In genomic region chr4:124663034-124663433, GRCm38 (mm10) we compare ENCODE assay signal across 12 mouse cellular contexts. TPM values are rescaled to one million over a fixed set of nuclear protein-coding genes. Genes with fewer than 3 reads are reported as not detected.
DNase-seq lines count a peak whose midpoint lies in the region; TF ChIP-seq lines count a peak whose summit lies in the region.
"Had no signal": no experiment of that assay in that cellular context is flagged by ENCODE, and none has a peak within 500 bp of the region (broad histone marks: within the 10 kb centered on the region; RNA-seq: fewer than 3 reads in every experiment).

No protein-coding gene starts in this region.

- no peaks in the 10 kb centered on the region for H3K9me3 ChIP-seq in ES-Bruce4 (replicated peaks; ENCODE audit: control insufficient read depth, insufficient read depth, low read length, poor library complexity, severe bottlenecking)
- H3K9me3 ChIP-seq: limb, embryonic 12.5 days had no signal

- no peak overlapping the region for H3K4me3 ChIP-seq in left cerebral cortex, adult 2 months
- no peak overlapping the region for H3K4me3 ChIP-seq in ES-Bruce4 (ENCODE audit: low read depth, low read length)
- H3K4me3 ChIP-seq: limb, embryonic 12.5 days had no signal

- no peak overlapping the region for H3K9ac ChIP-seq in ES-Bruce4 (ENCODE audit: low read depth, poor library complexity, severe bottlenecking)
- H3K9ac ChIP-seq: hindbrain, embryonic 14.5 days; limb, embryonic 12.5 days had no signal

- peak; percentile 34 for TF ChIP-seq CTCF in left cerebral cortex, adult 2 months (IDR thresholded peaks at IDR 0.05)
- peak; percentile 52 for TF ChIP-seq CTCF in ES-Bruce4 (IDR thresholded peaks at IDR 0.05; ENCODE audit: low read depth, low read length)

- peaks cover 12% of the 10 kb centered on the region for H3K27me3 ChIP-seq in ES-Bruce4 (ENCODE audit: control insufficient read depth, insufficient read depth, low read length, poor library complexity, severe bottlenecking)

- DNase-seq in embryo, embryonic 11 days: peak; percentile 47
- DNase-seq in embryo, embryonic 10 days (ENCODE audit: low spot score): no peak
- DNase-seq in left cerebral cortex, adult 2 months (ENCODE audit: extremely low spot score in 1 of 2, low spot score in 2 of 2): no peak
- no peak for DNase-seq in left cerebral cortex, postnatal 4 days
- DNase-seq in lung, postnatal 36 days: peak; percentile 40
- DNase-seq in heart, adult 9 months (ENCODE audit: low spot score in 2 of 2): no peak
- DNase-seq in heart, postnatal 25 days (ENCODE audit: low spot score): no peak
- DNase-seq: heart, adult 18-20 months had no signal

- no peak for TF ChIP-seq EP300 in ES-Bruce4 (IDR thresholded peaks at IDR 0.05; ENCODE audit: insufficient read depth, low read depth, low read length)

- TF ChIP-seq POLR2A in ES-Bruce4 (IDR thresholded peaks at IDR 0.05; ENCODE audit: insufficient read depth, low read length): no peak

- H3K4me1 ChIP-seq in ES-Bruce4 (ENCODE audit: control insufficient read depth, insufficient read depth, low read length): no peaks in the 10 kb centered on the region

- intact Hi-C loops in left cerebral cortex, adult 2 months (cut with DNase I): loop anchor here (5.0 kb wide), 2 partner anchors 166 to 716 kb away; no protein-coding TSS in a partner anchor
- intact Hi-C loops in left cerebral cortex, postnatal 4 days (cut with DNase I): loop anchor here (5.0 to 10.0 kb wide), 2 partner anchors 438 to 706 kb away; no protein-coding TSS in a partner anchor
- intact Hi-C loops in heart, postnatal 25 days (cut with DNase I): loop anchor here (5.0 kb wide), 2 partner anchors 521 to 706 kb away; no protein-coding TSS in a partner anchor

- 0 out of 2 replicates have a peak, but pooled peaks cover 3% of the 10 kb centered on the region for H3K36me3 ChIP-seq in ES-Bruce4 (ENCODE audit: control insufficient read depth, insufficient read depth, low read length, poor library complexity, severe bottlenecking)
- H3K36me3 ChIP-seq: limb, embryonic 12.5 days had no signal

- H3K27ac ChIP-seq in left cerebral cortex, adult 2 months: no peak overlapping the region
- H3K27ac ChIP-seq in ES-Bruce4 (ENCODE audit: insufficient read depth, low read length): no peak overlapping the region
- H3K27ac ChIP-seq: hindbrain, embryonic 14.5 days; limb, embryonic 12.5 days had no signal

RNA-seq across cellular contexts. Expression of gene Pou3f1, which starts 6.4 kb away (rescaled TPM):
- 10 to 100 TPM; 16.9 to 18.8 TPM for total RNA-seq in left cerebral cortex, adult 2 months (2021)
- 10 to 100 TPM; 42.4 to 52.0 TPM for total RNA-seq in left cerebral cortex, postnatal 4 days (2021)
- polyA plus RNA-seq in ES-Bruce4 (2011; ENCODE audit: insufficient read depth, insufficient read length, low read depth, missing spikeins): 12.8 and 14.9 TPM in 2 replicates
- under 1 TPM; 0.08 to 0.14 TPM for total RNA-seq in heart, postnatal 25 days (2021)

RNA-seq across cellular contexts. Expression of gene Utp11, which starts 30.4 kb away (rescaled TPM):
- 10 to 100 TPM; 13.3 to 15.7 TPM for total RNA-seq in left cerebral cortex, adult 2 months (2021)
- total RNA-seq in left cerebral cortex, postnatal 4 days (2021): 10 to 100 TPM; 16.5 to 20.2 TPM
- 56.9 and 60.4 TPM in 2 replicates for polyA plus RNA-seq in ES-Bruce4 (2011; ENCODE audit: insufficient read depth, insufficient read length, low read depth, missing spikeins)
- total RNA-seq in heart, postnatal 25 days (2021): 10 to 100 TPM; 10.8 to 13.2 TPM

RNA-seq across cellular contexts. Expression of gene Fhl3, which starts 37.5 kb away (rescaled TPM):
- total RNA-seq in left cerebral cortex, adult 2 months (2021): 1 to 10 TPM; 1.4 to 2.2 TPM
- 1 to 10 TPM; 4.3 to 4.9 TPM for total RNA-seq in left cerebral cortex, postnatal 4 days (2021)
- 11.4 and 14.0 TPM in 2 replicates for polyA plus RNA-seq in ES-Bruce4 (2011; ENCODE audit: insufficient read depth, insufficient read length, low read depth, missing spikeins)
- 10 to 100 TPM; 12.7 to 14.2 TPM for total RNA-seq in heart, postnatal 25 days (2021)

RNA-seq across cellular contexts. Expression of gene Sf3a3, which starts 51.5 kb away (rescaled TPM):
- total RNA-seq in left cerebral cortex, adult 2 months (2021): 10 to 100 TPM; 33.0 to 35.6 TPM
- 10 to 100 TPM; 45.9 to 47.3 TPM for total RNA-seq in left cerebral cortex, postnatal 4 days (2021)
- 110 and 127 TPM in 2 replicates for polyA plus RNA-seq in ES-Bruce4 (2011; ENCODE audit: insufficient read depth, insufficient read length, low read depth, missing spikeins)
- total RNA-seq in heart, postnatal 25 days (2021): 10 to 100 TPM; 18.4 to 18.6 TPM

RNA-seq across cellular contexts. Expression of gene 3100002H09Rik, which starts 52.4 kb away (rescaled TPM):
- under 1 TPM in 1 of 2 experiments, not detected in 1; 0.70 TPM for total RNA-seq in left cerebral cortex, adult 2 months (2021)
- 1 to 10 TPM in 1 of 2 experiments, under 1 TPM in 1; 0.99 to 1.5 TPM for total RNA-seq in left cerebral cortex, postnatal 4 days (2021)
- polyA plus RNA-seq in ES-Bruce4 (2011; ENCODE audit: insufficient read depth, insufficient read length, low read depth, missing spikeins): 0.78 TPM in 1 of 2 replicates, not detected in the other
- total RNA-seq in heart, postnatal 25 days (2021): not detected
- total RNA-seq: heart, adult 18-20 months had no signal
- polyA plus RNA-seq: forebrain, embryonic 14.5 days; hindbrain, embryonic 14.5 days; limb, embryonic 12.5 days had no signal

Comparison
In these comparisons a context has a peak if more than half of its experiments do, and no peak if none do; other contexts are left out.
1. DNase-seq: peak in embryo, embryonic 11 days (single experiment) and lung, postnatal 36 days (single experiment); none in embryo, embryonic 10 days (single experiment), left cerebral cortex, adult 2 months (0 of 2), left cerebral cortex, postnatal 4 days (single experiment), heart, adult 9 months (0 of 2) and heart, postnatal 25 days (single experiment).
2. RNA of gene Pou3f1, which starts 6.4 kb away (total RNA-seq): 42.4 to 52.0 TPM in left cerebral cortex, postnatal 4 days and 16.9 to 18.8 TPM in left cerebral cortex, adult 2 months; 0.08 to 0.14 TPM in heart, postnatal 25 days; every median in the first group is over 10 times any median in the second.